Mouse (Mus musculus): ENCODE data around the gene Dhx35.

- TF ChIP-seq POLR2A (IDR thresholded peaks at IDR 0.05; ENCODE audit: insufficient read depth, low read length) (no peak), CTCF (IDR thresholded peaks at IDR 0.05; ENCODE audit: low read depth, low read length) (peak; percentile 49)
These were observed 58.0 kb downstream of the Dhx35 start for GRCm38 (mm10) chr2:158852579-158852978.

Data from ES-Bruce4 (cell line).